10 mouse cellular contexts compared by ENCODE assay signal in the genomic region with DNA sequence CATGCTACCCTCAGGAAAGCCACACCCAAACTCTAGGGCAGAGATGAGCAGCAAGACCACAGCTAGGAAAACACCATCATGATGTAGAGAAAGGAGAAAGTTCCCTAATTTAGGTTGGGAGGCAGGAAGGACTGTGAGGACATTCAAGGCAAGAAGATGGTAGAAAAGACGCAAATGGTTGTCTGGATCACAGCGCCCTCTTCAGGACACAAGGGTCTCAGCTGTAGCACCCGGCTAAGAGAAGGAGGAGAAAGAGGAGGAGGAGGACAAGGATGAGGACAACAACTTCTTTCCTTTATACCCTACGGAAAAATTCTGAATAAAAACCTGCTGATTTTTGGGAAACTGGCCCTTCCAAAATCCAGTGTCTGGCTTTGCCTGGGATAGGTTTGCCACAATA.
DNase-seq lines count a peak whose midpoint lies in the region; ATAC-seq and TF ChIP-seq lines count a peak whose summit lies in the region.
"Had no signal": no experiment of that assay in that cellular context is flagged by ENCODE, and none has a peak within 500 bp of the region (broad histone marks: within the 10 kb centered on the region; RNA-seq: fewer than 3 reads in every experiment).

No protein-coding gene starts in this region.

- H3K4me3 ChIP-seq in midbrain, embryonic 11.5 days (ENCODE audit: low read depth, low read length) = no peak overlapping the region
- no peak overlapping the region for H3K4me3 ChIP-seq in midbrain, embryonic 15.5 days
- no peak overlapping the region for H3K4me3 ChIP-seq in bone marrow, adult 2 months (replicated peaks; ENCODE audit: control insufficient read depth, low read depth, low read length)
- H3K4me3 ChIP-seq: forebrain, embryonic 13.5 days had no signal

- no peaks in the 10 kb centered on the region for H3K36me3 ChIP-seq in midbrain, embryonic 11.5 days (ENCODE audit: control insufficient read depth, insufficient read depth, low read length)
- H3K36me3 ChIP-seq in midbrain, embryonic 15.5 days (replicated peaks) = no peaks in the 10 kb centered on the region

- DNase-seq in embryo, embryonic 10 days (ENCODE audit: low spot score) = peak; percentile 11
- DNase-seq in embryo, embryonic 11 days = no peak
- peak; percentile 65 for DNase-seq in midbrain, embryonic 11.5 days (ENCODE audit: low spot score, missing footprints)
- DNase-seq in testis, postnatal 10 days (ENCODE audit: low spot score) = peak; percentile 44
- no peak for DNase-seq in layer of hippocampus, adult 8-10 months (ENCODE audit: low spot score in 2 of 2)
- DNase-seq in layer of hippocampus, postnatal 14 days (ENCODE audit: low spot score in 2 of 2) = no peak
- DNase-seq: kidney, adult 2 months had no signal

- no peaks in the 10 kb centered on the region for H3K27me3 ChIP-seq in midbrain, embryonic 11.5 days (ENCODE audit: control insufficient read depth, insufficient read depth, low read length)
- no peaks in the 10 kb centered on the region for H3K27me3 ChIP-seq in midbrain, embryonic 15.5 days (replicated peaks)
- H3K27me3 ChIP-seq: forebrain, embryonic 13.5 days had no signal

- no peak overlapping the region for H3K27ac ChIP-seq in midbrain, embryonic 11.5 days (ENCODE audit: low read depth, low read length)
- no peak overlapping the region for H3K27ac ChIP-seq in midbrain, embryonic 15.5 days
- H3K27ac ChIP-seq in bone marrow, adult 2 months (ENCODE audit: control insufficient read depth, insufficient read depth, low read depth, low read length, poor library complexity) = no peak overlapping the region
- H3K27ac ChIP-seq: forebrain, embryonic 13.5 days had no signal

- TF ChIP-seq POLR2A in bone marrow, adult 2 months (IDR thresholded peaks at IDR 0.05; ENCODE audit: borderline replicate concordance, control insufficient read depth, low read depth, low read length) = no peak

- no peak for ATAC-seq in midbrain, embryonic 11.5 days (ENCODE audit: low FRiP score)
- no peak for ATAC-seq in midbrain, embryonic 15.5 days (replicated peaks)
- ATAC-seq: forebrain, embryonic 13.5 days had no signal

- H3K4me2 ChIP-seq in midbrain, embryonic 11.5 days = no peak overlapping the region
- no peak overlapping the region for H3K4me2 ChIP-seq in midbrain, embryonic 15.5 days
- H3K4me2 ChIP-seq: forebrain, embryonic 13.5 days had no signal

- peak; percentile 47 for TF ChIP-seq CTCF in bone marrow, adult 2 months (IDR thresholded peaks at IDR 0.05; ENCODE audit: control insufficient read depth, insufficient read depth, low read length)

- no peaks in the 10 kb centered on the region for H3K4me1 ChIP-seq in midbrain, embryonic 11.5 days (ENCODE audit: control insufficient read depth, insufficient read depth, low read length)
- H3K4me1 ChIP-seq in midbrain, embryonic 15.5 days = no peaks in the 10 kb centered on the region
- no peaks in the 10 kb centered on the region for H3K4me1 ChIP-seq in bone marrow, adult 2 months (ENCODE audit: control insufficient read depth, insufficient read depth, low read length)
- H3K4me1 ChIP-seq: forebrain, embryonic 13.5 days had no signal

- WGBS in midbrain, embryonic 11.5 days = 37% methylated on average over 4 of the region's 4 CpGs
- WGBS in midbrain, embryonic 15.5 days = 40% methylated on average over 4 of the region's 4 CpGs
- WGBS in bone marrow, adult 2 months = 62% methylated on average over 4 of the region's 4 CpGs

- H3K9me3 ChIP-seq in midbrain, embryonic 11.5 days (ENCODE audit: control insufficient read depth, low read length) = no peaks in the 10 kb centered on the region
- H3K9me3 ChIP-seq in midbrain, embryonic 15.5 days = no peaks in the 10 kb centered on the region
- H3K9me3 ChIP-seq: forebrain, embryonic 13.5 days had no signal

- no peak overlapping the region for H3K9ac ChIP-seq in midbrain, embryonic 11.5 days (ENCODE audit: low read length)
- H3K9ac ChIP-seq in midbrain, embryonic 15.5 days = no peak overlapping the region
- H3K9ac ChIP-seq: forebrain, embryonic 13.5 days had no signal

Comparison
In these comparisons a context has a peak if more than half of its experiments do, and no peak if none do; other contexts are left out.
1. DNase-seq: peak in embryo, embryonic 10 days (single experiment), midbrain, embryonic 11.5 days (single experiment) and testis, postnatal 10 days (single experiment); none in embryo, embryonic 11 days (single experiment), layer of hippocampus, adult 8-10 months (0 of 2) and layer of hippocampus, postnatal 14 days (0 of 2).